Mouse (Mus musculus) liver, embryonic 16.5 days (tissue): ENCODE results near the gene Cabp4. TPM values are rescaled to one million over a fixed set of nuclear protein-coding genes. Genes with fewer than 3 reads are reported as not detected.

Source experiments
- ATAC-seq: fragments of 200-750 bp; cut with Nextera tagmentation; 2 replicates; pipeline ENCODE4 v1.8.0; 2017; ENCODE audit warnings: low read depth, mild to moderate bottlenecking, moderate number of reproducible peaks, moderate library complexity
- H3K27ac ChIP-seq: fragments of 300-500 bp; sonication (generic); 2 replicates; pipeline ENCODE4 v1.5.1; 2014; ENCODE audit warnings: mild to moderate bottlenecking, low read length
- H3K27me3 ChIP-seq: fragments of 300-500 bp; sonication (generic); 2 replicates; pipeline ENCODE4 v1.6.1; 2014; ENCODE audit warnings: low read depth, low read length, mixed read lengths; ENCODE audit not compliant: control insufficient read depth, insufficient read depth
- H3K36me3 ChIP-seq: fragments of 300-500 bp; sonication (generic); 2 replicates; pipeline ENCODE4 v1.6.1; 2014; ENCODE audit warnings: mild to moderate bottlenecking; ENCODE audit not compliant: control insufficient read depth, insufficient read depth
- H3K4me1 ChIP-seq: fragments of 300-500 bp; sonication (generic); 2 replicates; pipeline ENCODE4 v1.6.1; 2014; ENCODE audit warnings: low read depth, low read length, mixed read lengths; ENCODE audit not compliant: control insufficient read depth
- H3K4me2 ChIP-seq: fragments of 300-500 bp; sonication (generic); 2 replicates; pipeline ENCODE4 v1.6.1; 2014; ENCODE audit warnings: low read depth, low read length, mixed read lengths
- H3K4me3 ChIP-seq: fragments of 300-500 bp; sonication (generic); 2 replicates; pipeline ENCODE4 v1.5.1; 2014; ENCODE audit warnings: low read depth, mild to moderate bottlenecking, low read length
- H3K9ac ChIP-seq: fragments of 300-500 bp; sonication (generic); 2 replicates; pipeline ENCODE4 v1.6.1; 2014; ENCODE audit warnings: low read depth, low read length
- H3K9me3 ChIP-seq: fragments of 300-500 bp; sonication (generic); replicated peaks from 2 replicates; pipeline ENCODE4 v1.6.1; 2016; ENCODE audit warnings: low read length; ENCODE audit not compliant: control insufficient read depth
- WGBS: fragments of 180-500 bp; shearing (Covaris S2); extraction: QIAGEN DNeasy Blood & Tissue Kit; methylation state at CpG from one replicate; pipeline ENCODE4 v1.1.7; 2014; ENCODE audit not compliant: insufficient replicate concordance; 5-methylcytosine and 5-hydroxymethylcytosine counted together
- polyA plus RNA-seq: library from polyadenylated mRNA; unstranded; fragments of >200 nt; fragmentation: Nextera tagmentation; extraction: Ambion mirVana; gene quantifications from 2 replicates; pipeline ENCODE4 v1.2.1, GENCODE M21; 2015

The Cabp4 gene
- polyA plus RNA-seq, 1 experiment from 2014 or later: 0.18 TPM

GRCm38 (mm10) chr19:4169378-4169784, 25.5 kb upstream of the Cabp4 start:
- Histone ChIP-seq H3K9me3 (no peaks in the 10 kb centered on the region), H3K9ac (peak overlapping the region; percentile 82), H3K4me2 (peak overlapping the region; percentile 98), H3K27ac (peak overlapping the region; percentile 83), H3K4me1 (peaks cover 20% of the 10 kb centered on the region), H3K27me3 (no peaks in the 10 kb centered on the region), H3K4me3 (peak overlapping the region; percentile 68), H3K36me3 (no peaks in the 10 kb centered on the region)
- peak; percentile 93 for ATAC-seq
- WGBS: under 1% methylated on average over 43 of the region's 43 CpGs

- WGBS: 61% methylated on average over 9 of the region's 9 CpGs
- Histone ChIP-seq H3K4me3 (no peak overlapping the region), H3K4me2 (no peak overlapping the region), H3K9ac (no peak overlapping the region), H3K9me3 (no peaks in the 10 kb centered on the region), H3K4me1 (peaks cover 38% of the 10 kb centered on the region), H3K27me3 (no peaks in the 10 kb centered on the region), H3K36me3 (no peaks in the 10 kb centered on the region), H3K27ac (peak overlapping the region; percentile 10; the same call in 1 of the 2 replicates)
- ATAC-seq: no peak
Measured at GRCm38 (mm10) chr19:4166678-4167476, 23.0 kb upstream of the Cabp4 start.

GRCm38 (mm10) chr19:4164721-4165120, 20.9 kb upstream of the Cabp4 start:
- H3K36me3 ChIP-seq: peaks cover 2% of the 10 kb centered on the region; the same call in 1 of the 2 replicates
- no peak overlapping the region for H3K9ac ChIP-seq
- no peaks in the 10 kb centered on the region for H3K27me3 ChIP-seq
- WGBS: 38% methylated on average over 2 of the region's 2 CpGs
- H3K4me1 ChIP-seq: peaks cover 33% of the 10 kb centered on the region
- no peak overlapping the region for H3K4me3 ChIP-seq
- ATAC-seq: no peak
- H3K9me3 ChIP-seq: no peaks in the 10 kb centered on the region
- H3K27ac ChIP-seq: peak overlapping the region; percentile 29
- H3K4me2 ChIP-seq: no peak overlapping the region

GRCm38 (mm10) chr19:4164100-4164499, 20.3 kb upstream of the Cabp4 start:
- no peak overlapping the region for H3K4me3 ChIP-seq
- H3K4me1 ChIP-seq: peaks cover 32% of the 10 kb centered on the region
- no peaks in the 10 kb centered on the region for H3K27me3 ChIP-seq
- peak overlapping the region; percentile 29 for H3K27ac ChIP-seq
- ATAC-seq: 0 out of 2 replicates have a peak, but pooled peaks have one; percentile 12
- H3K9ac ChIP-seq: no peak overlapping the region
- no peaks in the 10 kb centered on the region for H3K9me3 ChIP-seq
- 0 out of 2 replicates have a peak overlapping the region, but pooled peaks have one; percentile 66 for H3K4me2 ChIP-seq
- 65% methylated on average over 3 of the region's 3 CpGs for WGBS
- H3K36me3 ChIP-seq: peaks cover 3% of the 10 kb centered on the region

- ATAC-seq: no peak
Measured at GRCm38 (mm10) chr19:4163543-4163887, 19.7 kb upstream of the Cabp4 start.

GRCm38 (mm10) chr19:4162646-4163542, 19.1 kb upstream of the Cabp4 start, which contains the start of gene Rps6kb2:
TSS of gene Rps6kb2 (minus strand) at chr19:4163354.
- Histone ChIP-seq H3K27ac (peak within 1 kb of the TSS; percentile 47), H3K9me3 (no peaks in the 10 kb centered on the region), H3K9ac (peak within 1 kb of the TSS; percentile 79), H3K4me1 (peaks cover 32% of the 10 kb centered on the region), H3K4me2 (peak within 1 kb of the TSS; percentile 66), H3K27me3 (no peaks in the 10 kb centered on the region), H3K4me3 (peak within 1 kb of the TSS; percentile 77), H3K36me3 (peaks cover 9% of the 10 kb centered on the region)
- ATAC-seq: peak; percentile 84
- 7% methylated on average over 42 of the region's 42 CpGs for WGBS

More at GRCm38 (mm10) chr19:4163543-4163887, 19.7 kb upstream of the Cabp4 start:
- peak overlapping the region; percentile 66 for H3K4me2 ChIP-seq
- peak overlapping the region; percentile 79 for H3K9ac ChIP-seq
- H3K27me3 ChIP-seq: no peaks in the 10 kb centered on the region
- peaks cover 32% of the 10 kb centered on the region for H3K4me1 ChIP-seq
- H3K36me3 ChIP-seq: peaks cover 7% of the 10 kb centered on the region
- 30% methylated on average over 4 of the region's 4 CpGs for WGBS
- H3K4me3 ChIP-seq: peak overlapping the region; percentile 77
- H3K27ac ChIP-seq: peak overlapping the region; percentile 29
- no peaks in the 10 kb centered on the region for H3K9me3 ChIP-seq

- Histone ChIP-seq H3K9me3 (no peaks in the 10 kb centered on the region), H3K4me2 (no peak overlapping the region), H3K27ac (no peak overlapping the region), H3K9ac (no peak overlapping the region), H3K4me1 (peaks cover 27% of the 10 kb centered on the region), H3K27me3 (no peaks in the 10 kb centered on the region), H3K4me3 (no peak overlapping the region), H3K36me3 (peaks cover 10% of the 10 kb centered on the region)
- 87% methylated on average over 8 of the region's 8 CpGs for WGBS
- ATAC-seq: no peak
Measured at GRCm38 (mm10) chr19:4159049-4159448, 15.2 kb upstream of the Cabp4 start.

- Histone ChIP-seq H3K27me3 (no peaks in the 10 kb centered on the region), H3K9ac (no peak overlapping the region), H3K36me3 (peaks cover 10% of the 10 kb centered on the region), H3K4me1 (peaks cover 10% of the 10 kb centered on the region), H3K4me2 (no peak overlapping the region), H3K27ac (no peak overlapping the region), H3K9me3 (no peaks in the 10 kb centered on the region), H3K4me3 (no peak overlapping the region)
- WGBS: 82% methylated on average over 12 of the region's 12 CpGs
- ATAC-seq: no peak
Measured at GRCm38 (mm10) chr19:4156771-4157170, 12.9 kb upstream of the Cabp4 start.
